Mouse (Mus musculus) frontal cortex, postnatal 14 days (tissue): Measurements from ENCODE around the gene Mup3.
"Not testable (repeated sequence)": the region's sequence is repeated elsewhere in the genome, so short reads cannot be mapped to it uniquely, and the experiment has no call there.

Experiments used
- DNase-seq, 2 experiments: peaks; one replicate each; pipeline ENCODE4 v3.0.0; 2022; ENCODE audit warnings: low spot score in 2 of 2

The Mup3 gene

DNA sequence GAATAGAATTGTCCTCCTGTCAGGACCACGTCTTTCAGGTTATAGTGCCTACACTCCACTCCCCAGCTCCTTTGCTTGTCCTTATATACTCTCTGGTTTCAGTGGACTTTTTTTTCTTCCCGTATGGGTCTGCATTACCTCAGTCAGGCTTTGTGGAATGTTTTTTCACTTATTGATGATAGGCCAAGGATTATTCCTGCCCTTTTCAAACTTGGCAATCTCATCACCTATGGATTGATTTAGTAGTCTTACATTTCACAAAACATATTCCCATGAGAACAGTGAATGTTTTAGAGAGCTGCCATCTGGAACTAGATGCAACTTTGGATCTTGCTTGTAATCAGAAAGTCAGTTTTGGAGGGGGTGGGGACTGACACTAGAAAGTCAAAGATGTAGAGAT, at the start of gene Mup3:
Mup3 (minus strand) TSS at position 102 of the 400 bp plus-strand sequence.
- DNase-seq: no peak

DNA sequence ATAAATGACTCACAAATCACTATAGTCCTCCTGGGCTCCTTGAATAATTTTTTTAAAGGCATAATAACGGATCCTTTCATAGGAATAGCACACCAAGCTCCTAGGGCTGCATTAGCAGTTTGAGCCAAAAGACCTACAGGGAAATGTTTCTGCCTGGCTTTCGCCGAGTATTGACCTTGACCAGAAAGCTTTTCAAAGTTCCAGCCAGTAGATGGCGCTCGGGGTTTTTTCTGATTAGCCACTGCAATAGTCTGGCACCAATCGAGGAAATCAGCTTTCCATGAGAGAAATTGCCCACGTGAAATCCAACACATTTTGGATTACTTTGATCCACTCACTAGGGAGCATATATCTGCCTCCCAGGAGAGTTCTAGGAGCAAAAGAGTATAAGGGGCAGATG, 46.6 kb upstream of the Mup3 start:
- no peak for DNase-seq

DNA sequence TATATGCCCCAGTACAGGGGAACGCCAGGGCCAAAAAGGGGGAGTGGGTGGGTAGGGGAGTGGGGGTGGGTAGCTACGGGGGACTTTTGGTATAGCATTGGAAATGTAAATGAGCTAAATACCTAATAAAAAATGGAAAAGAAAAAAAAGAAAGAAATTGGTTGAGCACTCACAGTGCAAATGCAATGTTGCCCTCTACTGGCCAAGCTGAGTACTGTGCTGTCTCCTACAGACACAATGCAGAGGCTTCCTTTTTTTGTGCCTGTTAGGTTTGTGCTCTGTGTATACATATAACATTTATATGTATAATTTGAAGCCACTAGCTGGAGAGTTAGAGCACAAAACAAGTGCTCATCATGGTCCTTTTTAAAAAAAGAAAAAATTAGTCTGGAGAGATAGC, 16.2 kb upstream of the Mup3 start:
- DNase-seq: peak in 1 of 2 experiments; percentile 9

DNA sequence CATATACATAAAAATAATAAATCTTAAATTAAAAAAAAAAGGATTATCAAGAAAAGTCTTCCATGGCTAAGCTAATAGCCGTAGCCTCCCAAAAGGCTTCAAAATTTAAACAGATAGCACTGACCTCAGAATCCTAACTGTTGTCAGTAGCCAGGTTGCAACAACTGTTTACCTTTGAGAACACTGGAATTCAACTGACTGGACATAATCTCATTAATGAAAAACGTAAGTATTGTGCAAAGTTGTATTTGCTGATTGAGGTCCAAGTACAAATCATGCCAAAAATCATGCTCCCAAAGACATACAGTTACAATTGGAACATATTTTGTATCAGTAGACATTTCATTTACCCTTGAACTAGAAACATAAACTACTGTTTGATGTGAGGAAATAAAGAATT, 811 bp upstream of the Mup3 start:
- DNase-seq: no peak

DNA sequence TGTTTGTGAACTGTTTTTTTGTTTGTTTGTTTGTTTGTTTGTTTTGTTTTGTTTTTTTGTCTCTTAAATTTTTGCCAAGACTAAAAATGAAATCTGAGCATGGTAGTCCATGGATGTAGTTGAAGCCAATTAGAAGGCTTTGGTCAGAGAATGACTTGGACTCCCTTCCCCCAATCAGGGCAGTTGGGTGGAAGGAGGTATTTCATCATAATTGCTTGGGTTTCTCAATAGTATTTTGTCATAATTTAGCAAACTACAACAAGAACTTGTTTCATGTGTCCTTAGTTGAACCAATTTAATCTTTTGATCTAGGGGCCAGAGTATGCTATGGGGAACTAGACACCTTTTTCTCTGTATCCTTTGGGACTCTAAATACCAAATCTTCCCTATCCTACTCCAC, 4.4 kb downstream of the Mup3 start:
- no peak for DNase-seq

DNA sequence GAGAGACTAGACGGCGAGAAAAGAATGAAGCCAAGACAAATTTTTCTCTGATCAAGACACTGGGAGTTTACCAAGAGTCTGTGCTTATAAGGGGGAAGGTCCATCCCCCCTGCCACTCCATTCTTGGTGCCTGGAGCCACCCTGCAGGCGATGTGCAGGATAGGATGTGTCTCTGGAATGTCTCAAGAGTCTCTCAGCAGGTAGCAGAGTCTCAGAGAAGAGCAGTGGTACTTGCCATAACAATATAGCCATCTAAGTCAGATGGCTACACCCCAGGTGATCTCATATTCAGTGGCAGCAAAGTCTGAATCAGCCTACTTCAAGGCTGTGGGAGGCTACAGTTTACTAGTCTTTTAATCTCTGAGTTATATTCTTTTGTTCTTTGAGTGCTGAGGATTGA, 12.0 kb downstream of the Mup3 start:
- DNase-seq: no peak

DNA sequence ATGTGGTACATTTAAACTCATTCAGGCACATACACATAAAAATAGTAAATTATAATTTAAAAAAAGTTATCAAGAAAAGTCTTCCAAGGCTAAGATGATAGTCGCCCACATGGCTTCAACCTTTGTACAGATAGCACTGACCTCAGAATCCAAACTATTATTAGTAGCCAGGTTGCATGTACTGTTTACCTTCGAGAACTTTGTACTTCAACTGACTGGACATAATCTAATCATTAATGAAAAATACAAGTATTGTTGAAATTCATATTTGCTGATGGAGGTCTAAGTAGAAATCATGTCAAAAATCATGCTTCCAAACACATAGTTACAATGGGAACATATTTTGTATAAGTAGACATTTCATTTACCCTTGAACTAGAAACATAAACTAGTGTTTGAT, 32.4 kb downstream of the Mup3 start:
- not testable (repeated sequence) for DNase-seq

DNA sequence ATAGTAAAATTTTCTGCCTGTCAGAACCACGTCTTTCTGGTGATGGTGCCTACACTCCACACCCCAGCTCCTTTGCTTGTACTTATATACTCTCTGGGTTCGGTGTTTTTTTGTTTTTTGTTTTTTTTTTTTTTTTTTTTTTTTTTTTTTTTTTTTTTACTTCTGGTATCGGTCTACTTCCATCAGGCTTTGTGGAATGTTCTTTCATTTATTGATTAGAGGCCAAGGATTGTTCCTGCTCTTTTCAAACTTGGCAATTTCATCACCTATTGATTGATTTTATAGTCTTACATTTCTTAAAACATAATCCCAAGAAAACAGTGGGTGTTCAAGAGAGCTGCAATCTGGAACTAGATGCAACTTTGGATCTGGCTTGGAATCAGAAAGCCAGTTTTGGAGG, 33.1 kb downstream of the Mup3 start, which contains the start of gene Mup20:
Mup20 (minus strand) TSS at position 101 of the 400 bp plus-strand sequence.
- DNase-seq: not testable (repeated sequence)
